Mouse (Mus musculus) megakaryocyte, embryonic 14.5 days (primary cell): ENCODE data around the gene Mapk10.

Source experiments
- FLI1 ChIP-seq: IDR thresholded peaks from 2 replicates; pipeline ENCODE4 v1.6.1; 2012; ENCODE audit warnings: low read length, inconsistent platforms, mixed read lengths
- GATA1 ChIP-seq: IDR thresholded peaks from 3 replicates; pipeline ENCODE4 v1.6.1; 2012; ENCODE audit warnings: mixed read lengths, low read length, inconsistent platforms, borderline replicate concordance

- TF ChIP-seq FLI1 (no peak), GATA1 (no peak)
Measured at GRCm38 (mm10) chr5:103191577-103191976, 19.6 kb downstream of the Mapk10 start.
